Mouse (Mus musculus) layer of hippocampus, adult 11-12 months (tissue): Measurements from ENCODE around the gene Egr2.

Experiments
- DNase-seq: peaks from one replicate; pipeline ENCODE4 v3.0.0; 2022; ENCODE audit warnings: low spot score

The Egr2 gene

DNA sequence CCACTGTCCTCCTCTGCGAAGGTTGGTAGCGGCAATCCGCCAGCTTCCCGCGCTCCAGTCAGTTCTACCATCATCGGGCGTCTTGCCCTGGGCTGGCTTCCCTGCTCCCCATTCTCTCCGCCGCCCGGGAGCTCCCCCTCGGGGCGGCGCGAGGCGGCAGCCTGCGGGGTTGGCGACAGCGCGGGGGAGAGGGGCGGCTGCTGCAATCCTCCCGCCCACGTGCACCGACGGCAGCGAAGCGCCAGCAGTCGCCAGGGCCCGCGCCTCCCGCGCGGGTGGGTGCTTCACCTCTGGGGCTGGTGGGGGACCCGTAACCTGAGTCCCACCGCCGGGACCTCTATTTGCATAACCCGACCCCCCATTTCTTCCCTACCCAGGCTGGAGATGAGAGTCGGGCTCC, at the start of gene Egr2:
TSS of gene Egr2 (plus strand) at position 220 of the 400 bp plus-strand sequence.
- no peak for DNase-seq

DNA sequence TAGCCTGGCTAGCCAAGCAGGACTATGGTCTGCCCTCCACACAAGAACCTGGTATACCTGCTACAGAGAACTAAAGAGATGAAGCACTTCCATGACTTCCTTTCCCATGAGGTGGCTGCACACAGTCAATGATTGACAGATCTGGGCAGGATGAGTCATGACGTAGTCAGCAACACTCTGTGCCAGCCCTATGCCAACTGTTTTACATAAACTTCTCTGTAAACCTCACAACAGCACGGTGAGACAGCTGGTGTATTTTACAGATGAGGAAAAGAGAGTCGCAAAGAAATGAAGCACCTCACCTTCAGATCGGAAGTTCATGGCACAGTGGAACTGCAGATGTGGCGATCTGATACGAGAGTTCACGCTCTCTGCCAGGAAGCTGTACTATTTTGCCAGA, 47.8 kb upstream of the Egr2 start:
- peak; percentile 43 for DNase-seq

DNA sequence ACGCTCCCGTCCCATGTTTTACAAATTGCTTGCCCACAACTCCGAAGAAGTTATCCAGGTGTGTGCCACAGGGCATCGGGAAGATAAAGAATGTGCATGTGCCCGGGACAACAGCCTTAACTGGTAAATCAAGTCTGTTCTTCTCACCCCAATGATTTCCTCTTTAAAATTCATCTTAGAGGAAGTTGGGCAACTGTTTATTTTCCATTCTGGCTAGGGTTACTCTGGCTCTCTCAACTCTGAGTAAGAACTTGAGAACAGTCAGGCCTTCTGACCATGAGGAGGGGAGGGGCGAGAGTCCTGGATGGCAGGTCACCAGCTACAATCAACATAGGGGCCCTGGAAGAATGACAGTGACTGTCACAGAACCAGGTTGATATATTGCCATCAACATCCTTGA, 45.4 kb upstream of the Egr2 start:
- DNase-seq: no peak

DNA sequence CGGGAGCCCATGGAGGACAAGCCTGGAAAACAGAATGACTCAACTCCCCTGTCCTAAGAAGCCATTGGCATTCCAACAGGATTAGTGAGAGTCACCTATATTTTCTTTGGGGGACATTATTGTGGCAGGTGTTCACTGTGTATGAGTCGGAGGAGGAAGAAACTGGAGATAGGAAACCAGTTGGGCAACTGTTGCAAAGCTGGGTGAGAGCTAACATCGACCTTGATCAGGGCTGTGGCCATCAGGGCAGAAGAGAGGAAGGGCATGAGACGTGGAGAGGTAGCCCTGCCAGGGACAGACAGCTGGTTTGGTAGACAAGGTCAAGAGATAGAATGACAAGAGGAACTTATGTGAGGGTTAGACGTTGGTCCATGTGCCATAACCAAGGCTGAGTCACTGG, 44.6 kb upstream of the Egr2 start:
- no peak for DNase-seq

DNA sequence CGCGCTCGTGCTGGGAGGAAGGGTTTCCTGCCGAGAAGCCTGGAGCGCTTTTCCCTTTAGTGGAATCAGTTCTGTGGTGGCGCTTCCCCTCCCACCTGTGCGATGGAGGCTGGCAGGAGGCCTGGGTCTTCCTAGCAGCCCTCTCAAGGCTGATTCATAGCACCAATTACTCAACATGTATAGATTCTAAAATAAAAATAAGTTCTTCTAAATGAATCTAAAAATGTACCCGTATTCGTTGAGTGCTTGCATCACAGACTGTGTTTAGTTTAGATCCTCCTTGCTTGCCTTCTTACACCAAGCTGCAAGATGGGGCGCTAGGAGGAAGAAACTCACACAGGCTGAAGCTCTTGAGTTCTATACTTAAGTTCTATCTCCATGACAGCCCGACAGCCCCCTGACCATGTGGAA, 43.1 kb upstream of the Egr2 start:
- peak; percentile 11 for DNase-seq

DNA sequence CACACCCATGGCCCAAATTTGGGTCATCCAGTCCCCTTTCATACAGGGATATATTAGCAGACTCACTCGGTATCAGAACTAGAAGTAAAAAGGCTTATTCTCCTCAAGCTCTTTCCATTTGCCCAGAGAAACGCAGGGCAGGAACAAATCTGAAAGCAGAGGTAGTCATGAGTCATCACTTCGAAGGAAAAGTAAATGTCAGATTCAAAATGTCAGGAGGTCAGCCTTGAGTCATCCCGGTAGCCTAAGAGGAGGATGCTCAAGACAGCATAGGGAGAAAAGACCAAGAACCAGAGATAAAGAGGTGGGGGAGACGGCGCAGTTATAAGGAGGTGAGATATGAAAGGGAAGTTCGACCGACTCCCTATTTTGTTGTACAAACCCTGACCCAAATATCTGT, 41.7 kb upstream of the Egr2 start:
- DNase-seq: no peak

DNA sequence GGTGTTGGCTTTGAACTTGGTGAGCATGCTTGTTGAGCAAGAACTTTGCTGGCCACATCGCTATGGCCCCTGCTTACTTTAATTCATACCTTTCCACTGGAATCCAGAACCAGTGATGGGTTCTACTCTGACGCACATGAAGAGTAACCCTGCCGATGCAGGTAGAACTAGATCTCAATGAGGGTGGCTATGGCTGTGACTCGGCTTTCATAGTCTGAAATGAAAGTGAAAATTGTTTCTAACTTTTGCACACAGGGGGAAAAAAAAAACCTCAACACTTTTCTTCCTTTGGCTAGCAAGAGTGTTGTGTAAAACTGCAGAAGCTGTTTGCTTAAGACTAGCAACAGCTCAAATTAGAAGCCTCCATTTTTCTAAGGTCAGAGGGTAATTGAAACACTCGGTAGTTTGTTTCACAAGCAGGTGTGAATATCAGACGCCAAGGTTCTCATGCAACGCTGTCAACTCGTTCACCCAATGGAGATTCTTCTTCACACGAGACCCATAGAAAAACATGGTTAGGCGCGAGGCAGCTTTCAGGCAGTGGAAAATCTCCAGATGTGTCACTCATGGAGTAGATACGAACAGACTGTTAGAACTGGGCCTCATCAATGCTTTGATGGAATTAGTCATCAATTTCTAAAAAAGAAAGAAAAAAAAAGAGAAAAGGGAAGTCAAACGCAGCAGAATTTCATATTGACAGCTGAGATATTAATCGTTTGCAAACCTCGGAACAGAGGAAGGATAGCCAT, 38.0 kb upstream of the Egr2 start:
- DNase-seq: no peak

DNA sequence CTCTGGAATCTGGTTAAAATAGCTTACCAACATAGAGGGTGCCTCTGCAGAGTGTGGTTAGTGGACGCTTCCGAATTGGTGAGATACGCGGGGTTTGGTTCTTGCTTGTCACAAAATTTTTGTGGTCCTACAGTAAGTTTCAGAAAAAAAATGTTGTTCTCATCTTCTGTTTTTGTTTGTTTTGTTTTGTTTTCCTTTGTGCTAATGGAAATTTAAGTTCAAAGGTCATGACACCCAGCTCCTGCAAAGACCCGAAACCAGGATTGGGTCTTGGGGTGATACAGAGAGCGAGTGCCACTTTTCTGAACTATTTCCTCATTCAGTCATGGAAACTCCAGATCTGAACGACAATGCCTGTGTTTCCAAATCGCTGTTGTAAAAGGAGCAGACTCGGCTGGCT, 37.3 kb upstream of the Egr2 start:
- DNase-seq: no peak

DNA sequence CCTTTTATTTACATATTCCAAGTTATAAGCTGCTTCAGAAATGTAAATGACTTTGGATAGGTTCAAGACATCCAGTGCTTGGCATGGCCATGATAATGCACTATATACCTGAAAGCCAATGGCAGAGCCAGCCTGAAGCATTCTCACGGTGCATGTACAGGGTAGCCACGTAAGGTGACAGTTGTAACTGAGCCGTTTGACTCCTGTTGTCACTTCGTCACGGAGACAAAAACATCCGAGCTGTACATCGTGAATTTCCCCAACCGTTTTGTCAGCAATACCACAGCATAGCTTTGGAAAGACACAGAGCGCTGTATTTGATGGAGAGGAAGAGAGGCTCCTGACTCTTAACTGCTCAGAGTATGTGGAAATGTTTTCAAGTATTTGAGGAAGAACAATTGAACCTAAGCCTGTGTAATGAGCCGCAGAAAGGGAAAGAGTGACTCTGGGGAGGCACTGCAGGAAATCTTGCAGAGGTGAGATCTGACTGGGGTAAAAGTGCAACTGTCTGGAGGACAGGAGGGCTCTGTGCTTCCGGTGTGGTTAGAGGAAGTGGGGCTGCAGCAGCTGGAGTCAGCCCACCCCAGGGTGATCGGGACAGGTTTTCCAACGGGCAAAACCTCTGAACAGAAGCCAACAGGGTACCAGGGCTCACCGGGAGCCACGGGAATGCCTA, 31.8 kb upstream of the Egr2 start:
- no peak for DNase-seq

DNA sequence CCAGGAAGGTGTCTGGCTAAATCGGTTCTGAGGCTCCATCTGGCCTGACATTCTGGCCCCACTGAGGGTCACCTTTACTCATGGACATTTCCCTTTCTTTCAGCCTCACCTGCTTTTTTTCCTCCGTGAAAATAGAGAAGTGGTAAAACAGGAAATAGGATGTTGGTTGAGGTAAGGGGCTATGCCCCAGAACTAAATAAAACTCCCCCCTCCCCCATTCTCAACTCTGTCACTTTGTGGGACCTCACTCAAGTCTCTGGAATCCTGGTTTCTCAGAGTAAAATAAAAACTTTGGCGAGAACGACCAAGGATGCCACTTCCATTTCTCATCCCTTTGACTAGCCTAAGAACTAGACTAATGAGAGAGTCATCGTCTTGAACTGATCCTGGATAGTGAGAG, 31.2 kb upstream of the Egr2 start:
- DNase-seq: no peak

DNA sequence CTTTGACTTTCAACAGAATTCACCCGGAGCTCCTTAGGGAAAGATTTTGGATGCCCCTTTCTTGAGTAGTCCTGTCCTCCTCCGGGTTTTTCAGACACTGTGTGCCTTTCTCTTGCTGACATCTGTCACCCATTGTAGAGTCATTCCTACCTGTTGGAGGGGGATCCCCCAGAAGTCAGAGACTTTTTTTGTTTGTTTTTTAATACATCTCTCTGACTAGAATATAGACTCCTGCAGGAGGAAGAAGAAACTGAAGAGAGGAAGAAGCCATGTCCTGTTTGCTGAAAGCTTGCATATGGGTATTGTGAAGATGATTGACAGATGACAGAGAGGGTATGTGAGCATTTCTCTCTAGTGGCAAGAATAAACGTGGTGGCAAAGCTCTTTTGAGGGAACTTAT, 30.0 kb upstream of the Egr2 start:
- DNase-seq: no peak

DNA sequence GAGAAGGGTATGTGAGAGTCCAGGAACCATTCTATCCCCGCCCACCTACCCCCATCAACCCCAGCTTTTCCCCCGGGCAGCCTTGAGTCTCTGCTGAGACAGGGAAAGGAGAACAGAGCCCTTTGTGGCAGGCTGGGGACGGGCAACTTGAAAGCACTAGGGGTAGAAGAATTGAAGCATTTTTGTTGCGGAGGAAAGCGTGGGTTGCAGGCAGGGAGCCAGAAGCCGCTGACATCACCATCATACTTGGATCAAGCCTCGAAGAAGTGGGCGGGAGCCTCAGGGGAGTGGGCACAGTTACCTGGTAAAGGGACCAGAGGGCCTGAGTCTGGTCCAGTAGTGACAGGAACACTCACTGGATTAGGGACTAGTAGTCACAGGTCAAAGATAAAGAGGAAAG, 23.1 kb upstream of the Egr2 start:
- peak; percentile 37 for DNase-seq

DNA sequence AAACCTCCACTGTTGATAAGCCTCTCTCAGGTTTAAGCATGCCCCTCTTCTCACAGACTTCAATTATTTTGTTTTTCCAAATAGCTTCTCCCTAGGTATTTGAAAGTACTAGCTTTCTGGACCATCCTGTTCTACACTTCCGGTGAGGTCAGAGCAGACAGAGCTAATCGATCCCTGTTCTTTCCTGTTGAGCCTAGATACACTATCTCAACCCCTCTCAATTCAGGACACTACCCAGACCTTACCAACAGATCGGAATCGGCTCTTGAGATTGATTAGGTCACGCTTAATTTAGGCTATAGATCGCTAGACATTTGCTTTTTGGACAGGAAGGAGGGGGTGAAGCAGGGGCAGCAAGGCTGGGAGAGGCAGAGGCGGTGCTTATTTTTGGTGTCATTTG, 22.4 kb upstream of the Egr2 start:
- no peak for DNase-seq

DNA sequence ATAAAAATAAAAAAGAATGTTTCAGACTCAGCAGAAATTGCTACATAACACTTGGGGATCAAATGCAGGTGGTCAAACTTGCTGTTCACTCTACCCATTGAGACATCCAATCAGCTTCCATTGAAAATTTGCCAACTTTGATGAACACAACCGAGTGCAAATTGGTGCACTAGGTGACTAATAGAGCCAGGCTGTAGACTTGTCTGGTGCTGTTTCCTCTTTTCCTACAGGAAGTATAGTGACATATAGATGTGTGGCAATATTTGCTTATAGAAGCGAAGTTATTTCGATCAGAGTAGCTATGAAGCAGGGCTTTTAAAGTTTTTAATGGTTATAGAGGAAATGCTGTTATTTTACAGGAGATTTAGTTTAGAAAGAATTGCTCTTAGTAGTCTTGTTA, 16.5 kb upstream of the Egr2 start:
- DNase-seq: no peak

DNA sequence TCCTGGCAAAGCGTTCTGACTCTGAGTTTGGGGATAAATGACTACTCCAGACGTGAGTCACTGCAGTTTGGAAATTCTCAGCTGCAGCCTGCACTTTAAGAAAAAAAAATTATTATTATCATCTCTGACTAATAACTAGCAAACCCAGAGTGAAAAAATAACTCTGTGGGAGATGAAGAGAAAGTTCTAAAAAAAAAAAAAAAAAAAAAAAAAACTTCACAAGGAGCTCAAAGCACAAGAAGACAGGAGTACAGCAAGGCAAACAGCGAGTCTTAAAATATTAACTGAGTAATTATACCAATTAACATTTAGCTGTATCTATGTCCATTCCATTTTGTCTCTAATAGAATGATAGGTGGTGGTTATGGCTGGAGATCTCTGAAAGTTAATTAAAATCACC, 11.1 kb upstream of the Egr2 start:
- no peak for DNase-seq

DNA sequence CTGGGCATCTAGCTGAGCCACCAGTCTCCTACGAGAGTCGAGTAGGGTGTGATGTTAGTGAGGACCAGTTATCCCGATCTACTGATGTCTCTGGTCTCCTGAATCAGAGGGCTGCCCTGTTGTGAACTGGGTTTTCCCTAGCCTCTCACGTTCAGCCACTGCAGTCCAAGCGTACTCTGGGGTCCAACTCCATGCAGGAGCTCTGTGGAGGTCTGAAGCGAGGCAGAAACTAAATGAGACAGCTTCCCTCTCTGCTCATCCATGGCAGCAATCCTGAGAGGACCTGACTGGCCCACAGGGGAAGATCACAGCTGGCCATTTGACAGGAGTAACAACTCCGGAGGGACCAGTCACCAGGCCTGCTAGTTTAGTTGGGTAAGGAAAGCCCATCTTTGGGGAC, 10.6 kb upstream of the Egr2 start:
- no peak for DNase-seq

DNA sequence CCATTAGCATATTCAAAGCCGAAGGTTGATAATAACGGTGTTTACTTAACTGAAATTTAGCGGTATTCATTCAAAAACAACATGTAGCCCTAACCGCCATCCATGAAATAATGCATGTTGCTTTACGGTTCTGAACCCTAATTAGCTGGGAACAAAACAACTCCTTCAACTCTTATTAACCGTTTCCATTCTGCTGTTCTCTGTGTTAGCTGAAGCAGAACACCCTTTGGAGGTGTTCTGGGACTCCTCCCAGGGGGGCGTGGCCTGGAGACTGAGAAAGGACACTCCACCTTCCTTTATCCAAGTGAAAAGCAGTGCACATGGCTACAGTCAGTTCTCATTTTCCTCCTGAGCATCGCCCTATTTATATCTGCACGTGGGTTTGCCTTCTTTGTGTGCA, 8.8 kb upstream of the Egr2 start:
- DNase-seq: no peak

DNA sequence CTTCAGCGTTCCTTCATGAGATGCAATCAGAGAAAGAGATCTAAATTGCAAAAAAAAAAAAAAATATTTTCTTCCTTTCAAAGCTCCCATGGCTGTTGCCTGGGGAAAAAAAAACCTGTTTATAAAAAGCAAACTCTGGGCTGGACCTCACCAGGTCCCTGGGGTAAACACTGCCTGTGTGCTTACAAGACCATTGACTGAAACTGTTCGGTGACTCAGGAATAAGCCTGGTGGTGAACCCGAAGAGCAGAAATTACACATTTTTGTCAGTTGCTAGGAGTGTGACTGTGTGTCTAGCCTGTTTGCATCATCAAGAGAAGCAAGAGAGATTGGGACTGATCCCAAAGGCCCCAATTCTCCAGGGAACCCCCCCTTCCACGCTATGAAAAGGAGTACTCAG, 5.5 kb upstream of the Egr2 start:
- DNase-seq: no peak

DNA sequence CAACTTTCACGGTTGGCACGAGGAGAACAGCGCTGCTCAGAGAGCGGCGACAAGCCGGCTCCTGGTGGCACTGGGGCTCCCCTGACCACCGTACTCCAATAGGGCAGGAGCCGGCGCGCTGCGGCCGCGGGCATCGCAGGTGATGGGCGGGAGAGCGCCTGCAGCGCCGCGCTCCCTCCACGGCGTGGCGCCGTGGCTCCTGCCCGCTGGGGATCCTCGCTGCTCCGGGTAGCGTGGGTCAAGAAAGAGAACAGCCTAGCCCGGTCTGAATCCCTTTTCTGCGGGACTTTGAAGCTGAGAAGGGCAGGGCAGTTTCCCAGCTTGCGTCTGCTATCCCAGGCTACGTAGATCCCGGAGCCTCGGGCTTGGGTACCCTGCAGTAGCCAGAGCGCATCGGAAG, 697 bp downstream of the Egr2 start:
- peak; percentile 70 for DNase-seq

DNA sequence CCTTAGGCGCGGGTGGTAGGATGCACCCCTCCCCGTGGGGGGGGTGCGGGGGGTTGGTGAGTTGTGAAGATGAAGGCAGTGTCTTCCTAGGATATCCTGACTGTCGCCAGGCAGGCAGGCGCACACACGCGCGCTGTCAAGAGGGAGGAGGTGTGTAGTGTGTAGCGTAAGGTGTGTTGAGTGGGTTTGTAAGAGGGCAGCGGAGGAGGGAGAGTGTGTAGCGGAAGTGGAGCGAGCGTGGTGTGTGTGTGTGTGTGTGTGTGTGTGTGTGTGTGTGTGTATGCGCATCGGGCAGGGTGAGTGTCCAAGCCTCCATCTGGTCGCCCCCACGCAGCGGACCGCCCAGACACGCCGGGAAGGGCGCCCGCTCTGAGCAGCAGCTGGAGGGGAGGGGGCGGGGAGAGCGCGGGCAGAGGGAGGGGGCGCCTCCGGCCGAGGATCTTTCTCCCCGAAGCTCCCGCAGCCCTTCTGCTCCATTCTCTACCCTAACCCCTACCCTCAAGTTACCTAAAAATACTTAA, 1.4 kb downstream of the Egr2 start:
- DNase-seq: peak; percentile 50

DNA sequence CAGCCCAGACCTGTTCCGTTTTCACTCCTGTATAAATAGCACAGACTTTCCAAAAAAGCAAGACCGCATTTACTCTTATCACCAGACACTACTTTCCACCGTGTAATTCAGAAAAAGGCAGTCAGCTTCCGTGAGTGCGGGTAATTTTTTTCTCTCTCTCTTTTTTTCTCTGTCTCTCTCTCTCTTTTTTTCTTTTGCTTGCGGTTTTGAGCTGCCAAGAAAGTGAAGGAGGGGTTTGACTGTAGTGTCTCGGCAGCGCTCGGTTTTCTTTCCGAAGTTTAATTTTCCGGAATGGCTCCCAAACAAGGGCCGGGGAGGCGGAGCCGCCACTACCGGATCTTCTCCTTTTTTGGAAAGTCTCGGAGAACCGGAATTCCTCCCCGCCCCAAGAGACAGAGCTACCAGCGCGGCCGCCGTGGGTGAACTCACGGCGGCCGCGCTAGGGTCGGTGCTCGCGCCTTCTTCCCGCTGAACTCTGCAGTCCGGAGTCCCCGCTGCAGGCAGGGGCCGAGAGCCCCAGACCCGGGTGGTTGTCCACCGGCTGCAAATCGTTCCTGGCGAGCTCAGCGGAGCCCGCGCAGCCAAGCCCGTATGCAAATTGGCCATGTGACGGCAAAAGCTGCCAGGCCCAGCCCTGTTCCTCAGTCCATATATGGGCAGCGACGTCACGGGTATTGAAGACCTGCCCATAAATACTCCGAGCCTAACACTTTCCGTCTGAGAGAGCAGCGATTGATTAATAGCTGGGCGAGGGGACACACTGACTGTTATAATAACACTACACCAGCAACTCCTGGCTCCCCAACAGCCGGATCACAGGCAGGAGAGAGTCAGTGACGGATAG, 2.1 kb downstream of the Egr2 start:
- DNase-seq: peak; percentile 89

DNA sequence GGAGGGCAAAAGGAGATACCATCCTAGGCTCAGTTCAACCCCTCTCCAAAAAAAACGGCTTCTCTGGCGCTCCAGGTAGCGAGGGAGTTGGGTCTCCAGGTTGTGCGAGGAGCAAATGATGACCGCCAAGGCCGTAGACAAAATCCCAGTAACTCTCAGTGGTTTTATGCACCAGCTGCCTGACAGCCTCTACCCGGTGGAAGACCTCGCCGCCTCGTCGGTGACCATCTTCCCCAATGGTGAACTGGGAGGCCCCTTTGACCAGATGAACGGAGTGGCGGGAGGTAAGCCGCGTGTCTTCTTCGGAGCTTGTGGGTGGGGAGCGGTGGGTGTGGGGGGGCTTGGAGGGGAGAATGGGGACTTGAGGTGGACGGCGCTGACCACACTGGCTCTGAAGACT, 2.8 kb downstream of the Egr2 start:
- DNase-seq: no peak
